Mouse (Mus musculus): ENCODE measurements around the gene Rnf32. TPM values are rescaled to one million over a fixed set of nuclear protein-coding genes. Genes with fewer than 3 reads are reported as not detected.

The Rnf32 gene
- total RNA-seq, 4 experiments from 2014 or later, result 4.2 to 13.5 (median 9.5) TPM

DNA sequence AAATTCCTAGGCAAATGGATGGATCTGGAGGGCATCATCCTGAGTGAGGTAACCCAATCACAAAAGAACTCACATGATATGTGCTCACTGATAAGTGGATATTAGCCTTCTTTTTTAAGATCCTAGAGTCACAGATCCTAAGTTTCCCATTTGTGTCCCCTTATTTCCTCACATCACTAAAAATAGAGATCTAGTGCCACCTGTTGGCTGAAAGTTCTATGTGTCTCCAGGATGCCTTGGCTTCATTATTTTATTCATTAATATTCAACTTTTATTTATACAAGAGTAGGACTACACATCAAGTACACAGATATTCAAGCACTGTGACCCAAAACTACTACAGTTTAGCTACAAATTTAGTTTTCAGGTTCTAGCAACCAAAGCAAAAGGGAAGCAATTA is 79.0 kb downstream of the Rnf32 start:
- DNase-seq, result no peak

Other genes starting within 250 kb of the Rnf32 start
- gene Lmbr1, start 182.4 kb downstream of the Rnf32 start, total RNA-seq (2022), result 10 to 100 TPM in 3 of 4 experiments, 1 to 10 TPM in 1; 9.7 to 15.2 (median 11.7) TPM
- gene Nom1, start 238.7 kb downstream of the Rnf32 start, total RNA-seq (2022), result 10 to 100 TPM; 36.1 to 44.6 (median 39.2) TPM